12 mouse cellular contexts compared by ENCODE assay signal in the genomic region with DNA sequence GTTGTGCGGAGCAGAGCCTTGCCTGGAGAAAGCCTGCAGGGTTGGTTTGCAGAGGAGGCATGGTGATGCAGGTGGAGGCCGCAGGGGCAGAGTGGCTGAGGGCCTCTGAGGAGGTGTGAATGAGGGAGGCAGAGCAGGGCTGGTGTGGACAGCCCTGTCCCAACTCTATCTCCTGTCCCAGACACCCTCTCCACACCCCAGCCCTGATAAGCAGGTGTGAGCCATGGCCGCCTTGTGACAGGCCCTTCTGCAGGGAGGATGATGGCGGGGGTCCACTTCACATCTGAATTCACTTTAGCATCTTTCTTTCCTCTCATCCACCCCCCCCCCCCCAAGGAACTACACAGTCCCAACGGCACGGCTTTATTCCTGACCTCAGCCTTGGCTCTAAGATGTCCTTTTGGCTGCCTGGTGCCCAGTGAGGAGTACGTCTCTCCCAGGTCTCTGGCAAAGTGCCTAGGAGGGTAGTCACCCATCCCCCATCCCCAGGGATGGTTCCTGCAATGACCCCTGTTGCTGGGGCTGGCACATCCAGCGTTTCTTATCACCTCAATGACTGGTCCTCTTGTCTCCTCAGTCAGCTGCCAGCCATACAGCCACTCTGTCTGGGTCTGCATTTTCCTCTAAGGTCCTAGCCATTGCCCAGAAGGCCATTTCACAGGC. TPM values are rescaled to one million over a fixed set of nuclear protein-coding genes. Genes with fewer than 3 reads are reported as not detected.
DNase-seq lines count a peak whose midpoint lies in the region; ATAC-seq and TF ChIP-seq lines count a peak whose summit lies in the region.
"Had no signal": no experiment of that assay in that cellular context is flagged by ENCODE, and none has a peak within 500 bp of the region (broad histone marks: within the 10 kb centered on the region; RNA-seq: fewer than 3 reads in every experiment).

No protein-coding gene starts in this region.

- no peaks in the 10 kb centered on the region for H3K9me3 ChIP-seq in kidney, embryonic 15.5 days (replicated peaks)
- H3K9me3 ChIP-seq in heart, embryonic 13.5 days = no peaks in the 10 kb centered on the region
- no peaks in the 10 kb centered on the region for H3K9me3 ChIP-seq in liver, embryonic 13.5 days (replicated peaks)
- H3K9me3 ChIP-seq in stomach, embryonic 15.5 days = no peaks in the 10 kb centered on the region
- H3K9me3 ChIP-seq: limb, embryonic 12.5 days had no signal

- peaks cover 31% of the 10 kb centered on the region for H3K36me3 ChIP-seq in kidney, embryonic 15.5 days
- no peaks in the 10 kb centered on the region for H3K36me3 ChIP-seq in kidney, adult 2 months (ENCODE audit: control insufficient read depth, insufficient read depth, low read length)
- peaks cover 22% of the 10 kb centered on the region for H3K36me3 ChIP-seq in heart, embryonic 13.5 days
- H3K36me3 ChIP-seq in liver, embryonic 13.5 days = peaks cover 22% of the 10 kb centered on the region
- 0 out of 2 replicates have a peak, but pooled peaks cover 7% of the 10 kb centered on the region for H3K36me3 ChIP-seq in stomach, embryonic 15.5 days

- peaks cover 11% of the 10 kb centered on the region; the same call in 1 of the 2 replicates for H3K4me1 ChIP-seq in kidney, embryonic 15.5 days
- H3K4me1 ChIP-seq in kidney, adult 2 months (ENCODE audit: control insufficient read depth, insufficient read depth, low read length) = peaks cover 3% of the 10 kb centered on the region
- H3K4me1 ChIP-seq in heart, embryonic 13.5 days = peaks cover 79% of the 10 kb centered on the region
- H3K4me1 ChIP-seq in liver, embryonic 13.5 days (replicated peaks) = peaks cover 35% of the 10 kb centered on the region
- no peaks in the 10 kb centered on the region for H3K4me1 ChIP-seq in stomach, embryonic 15.5 days
- H3K4me1 ChIP-seq: limb, embryonic 12.5 days had no signal

- 0 out of 2 replicates have a peak, but pooled peaks have one; percentile 41 for ATAC-seq in kidney, embryonic 15.5 days (replicated peaks; ENCODE audit: low FRiP score)
- peak; percentile 84 for ATAC-seq in heart, embryonic 13.5 days (ENCODE audit: extremely low read depth, insufficient number of reproducible peaks, low FRiP score, low TSS enrichment)
- ATAC-seq in liver, embryonic 13.5 days (ENCODE audit: low read depth) = peak; percentile 98
- peak; percentile 65; the same call in 1 of the 2 replicates for ATAC-seq in stomach, embryonic 15.5 days (ENCODE audit: insufficient read depth, low FRiP score, low read depth)

- H3K27ac ChIP-seq in kidney, embryonic 15.5 days = no peak overlapping the region
- H3K27ac ChIP-seq in kidney, adult 2 months (ENCODE audit: insufficient read depth, low read depth, low read length) = no peak overlapping the region
- H3K27ac ChIP-seq in heart, embryonic 13.5 days (replicated peaks) = peak overlapping the region; percentile 85
- H3K27ac ChIP-seq in liver, embryonic 13.5 days = no peak overlapping the region
- H3K27ac ChIP-seq in stomach, embryonic 15.5 days = no peak overlapping the region
- H3K27ac ChIP-seq: limb, embryonic 12.5 days had no signal

- WGBS in kidney, embryonic 15.5 days = 82% methylated on average over 8 of the region's 8 CpGs
- WGBS in kidney, adult 2 months = 80% methylated on average over 8 of the region's 8 CpGs
- 25% methylated on average over 8 of the region's 8 CpGs for WGBS in heart, embryonic 13.5 days
- 55% methylated on average over 8 of the region's 8 CpGs for WGBS in liver, embryonic 13.5 days (ENCODE audit: insufficient replicate concordance)
- WGBS in stomach, embryonic 15.5 days = 64% methylated on average over 8 of the region's 8 CpGs

- no peak for TF ChIP-seq POLR2A in kidney, adult 2 months (IDR thresholded peaks at IDR 0.05; ENCODE audit: low read depth, low read length)

- no peak overlapping the region for H3K4me3 ChIP-seq in kidney, embryonic 15.5 days (replicated peaks)
- H3K4me3 ChIP-seq in kidney, adult 2 months (ENCODE audit: insufficient read depth, low read depth, low read length) = no peak overlapping the region
- no peak overlapping the region for H3K4me3 ChIP-seq in heart, embryonic 13.5 days
- no peak overlapping the region for H3K4me3 ChIP-seq in liver, embryonic 13.5 days (replicated peaks)
- no peak overlapping the region for H3K4me3 ChIP-seq in stomach, embryonic 15.5 days (replicated peaks)
- H3K4me3 ChIP-seq: limb, embryonic 12.5 days had no signal

- no peak for TF ChIP-seq CTCF in kidney, adult 2 months (conservative IDR thresholded peaks at IDR 0.05; ENCODE audit: insufficient read depth, insufficient read length, low read depth, low read length)

- intact Hi-C loops in gastrocnemius, postnatal 36 days (cut with DNase I) = loop anchor here (10.0 kb wide), 1 partner anchor 285 kb away; no protein-coding TSS in a partner anchor

- H3K27me3 ChIP-seq in kidney, embryonic 15.5 days = no peaks in the 10 kb centered on the region
- H3K27me3 ChIP-seq in kidney, adult 2 months (replicated peaks; ENCODE audit: control insufficient read depth, insufficient read depth, low read length) = no peaks in the 10 kb centered on the region
- H3K27me3 ChIP-seq in heart, embryonic 13.5 days (replicated peaks) = 0 out of 2 replicates have a peak, but pooled peaks cover 14% of the 10 kb centered on the region
- no peaks in the 10 kb centered on the region for H3K27me3 ChIP-seq in liver, embryonic 13.5 days
- H3K27me3 ChIP-seq in stomach, embryonic 15.5 days (replicated peaks) = no peaks in the 10 kb centered on the region
- H3K27me3 ChIP-seq: limb, embryonic 12.5 days had no signal

- H3K4me2 ChIP-seq in kidney, embryonic 15.5 days = no peak overlapping the region
- peak overlapping the region; percentile 32 for H3K4me2 ChIP-seq in heart, embryonic 13.5 days
- peak overlapping the region; percentile 40 for H3K4me2 ChIP-seq in liver, embryonic 13.5 days
- no peak overlapping the region for H3K4me2 ChIP-seq in stomach, embryonic 15.5 days
- H3K4me2 ChIP-seq: limb, embryonic 12.5 days had no signal

- no peak overlapping the region for H3K9ac ChIP-seq in kidney, embryonic 15.5 days
- H3K9ac ChIP-seq in heart, embryonic 13.5 days = peak overlapping the region; percentile 45; the same call in 1 of the 2 replicates
- H3K9ac ChIP-seq in liver, embryonic 13.5 days = no peak overlapping the region
- no peak overlapping the region for H3K9ac ChIP-seq in stomach, embryonic 15.5 days
- H3K9ac ChIP-seq: limb, embryonic 12.5 days had no signal

- DNase-seq in kidney, adult 2 months = no peak
- DNase-seq in liver, embryonic 13.5 days = peak; percentile 44
- no peak for DNase-seq in ovary, adult 18-20 months (ENCODE audit: low spot score)
- DNase-seq in gastrocnemius, postnatal 36 days = no peak
- DNase-seq in layer of hippocampus, postnatal 10 days (ENCODE audit: low spot score in 2 of 2) = no peak
- DNase-seq: B cell, adult 2 months; gastrocnemius, postnatal 14 days; lung, postnatal 4 days had no signal

RNA-seq across cellular contexts. Expression of gene Exog, which starts 25.1 kb away (rescaled TPM):
- polyA plus RNA-seq in kidney, embryonic 15.5 days (2015; fragmentation: Nextera tagmentation; extraction: Ambion mirVana) = 24.1 and 25.3 TPM in 2 replicates
- 1.7 and 2.2 TPM in 2 replicates for polyA plus RNA-seq in kidney, adult 2 months (2012; rRNA removed)
- polyA plus RNA-seq in heart, embryonic 13.5 days (2015; fragmentation: Nextera tagmentation; extraction: Ambion mirVana) = 11.8 and 12.4 TPM in 2 replicates
- 6.9 and 9.0 TPM in 2 replicates for polyA plus RNA-seq in liver, embryonic 13.5 days (2015; fragmentation: Nextera tagmentation; extraction: Ambion mirVana)
- polyA plus RNA-seq in stomach, embryonic 15.5 days (2015; fragmentation: Nextera tagmentation; extraction: Ambion mirVana) = 21.1 and 21.4 TPM in 2 replicates
- 1 to 10 TPM; 1.2 to 1.4 TPM for total RNA-seq in gastrocnemius, postnatal 36 days (2021)
- total RNA-seq in layer of hippocampus, postnatal 10 days (2021) = 10 to 100 TPM; 22.7 to 26.5 TPM

Comparison
In these comparisons a context has a peak if more than half of its experiments do, and no peak if none do; other contexts are left out.
1. ATAC-seq: peak in every context shown above with its lines; median percentile 98 in liver, embryonic 13.5 days; 84 in heart, embryonic 13.5 days; 65 in stomach, embryonic 15.5 days; 41 in kidney, embryonic 15.5 days.
2. H3K4me2 ChIP-seq: peak in heart, embryonic 13.5 days (single experiment) and liver, embryonic 13.5 days (single experiment); none in kidney, embryonic 15.5 days (single experiment) and stomach, embryonic 15.5 days (single experiment).